14 mouse cellular contexts compared by ENCODE assay signal in the genomic region with DNA sequence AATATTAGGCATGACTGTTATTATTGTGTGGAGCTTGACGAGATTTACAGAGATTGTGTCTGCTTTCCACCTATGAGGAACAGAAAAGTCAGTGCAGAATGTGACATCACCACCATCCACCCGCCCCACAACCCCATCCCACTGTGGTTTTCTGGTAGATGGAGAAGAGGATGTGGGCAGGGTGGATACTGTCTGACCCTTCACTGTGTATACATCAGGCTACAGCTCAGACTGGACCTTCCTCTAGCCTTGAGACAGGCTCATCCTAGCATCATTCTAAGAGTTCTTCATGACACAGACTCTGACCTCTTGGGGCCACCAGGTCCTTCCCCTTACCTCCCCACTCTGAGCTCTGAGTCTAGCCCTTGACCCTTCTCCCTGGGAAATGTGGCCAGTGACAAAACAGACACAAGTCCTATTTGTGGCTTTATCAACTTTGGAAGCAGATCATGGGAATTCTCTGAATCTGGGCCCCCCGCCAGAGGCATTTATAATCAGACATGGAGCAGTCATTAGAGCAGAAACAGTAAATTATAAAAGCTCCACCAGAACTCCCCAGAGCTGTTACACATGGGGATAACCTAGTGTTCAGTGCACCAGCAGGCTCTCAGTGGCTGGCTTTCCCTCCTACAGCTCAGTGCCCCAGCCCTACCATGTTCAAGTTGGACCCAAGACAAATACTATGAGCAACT. TPM values are rescaled to one million over a fixed set of nuclear protein-coding genes. Genes with fewer than 3 reads are reported as not detected.
DNase-seq lines count a peak whose midpoint lies in the region; ATAC-seq and TF ChIP-seq lines count a peak whose summit lies in the region.
"Had no signal": no experiment of that assay in that cellular context is flagged by ENCODE, and none has a peak within 500 bp of the region (broad histone marks: within the 10 kb centered on the region; RNA-seq: fewer than 3 reads in every experiment).

No protein-coding gene starts in this region.

- TF ChIP-seq POLR2A in kidney, adult 2 months (IDR thresholded peaks at IDR 0.05; ENCODE audit: low read depth, low read length): no peak

- H3K27ac ChIP-seq in gastrocnemius, adult 2 months: no peak overlapping the region
- H3K27ac ChIP-seq in neural tube, embryonic 14.5 days (ENCODE audit: low read depth, low read length): no peak overlapping the region
- H3K27ac ChIP-seq in neural tube, embryonic 15.5 days (replicated peaks): no peak overlapping the region
- H3K27ac ChIP-seq in kidney, adult 2 months (ENCODE audit: insufficient read depth, low read depth, low read length): peak overlapping the region; percentile 48
- H3K27ac ChIP-seq: embryonic facial prominence, embryonic 13.5 days; limb, embryonic 13.5 days; neural tube, embryonic 12.5 days had no signal

- intact Hi-C loops in gastrocnemius, adult 2 months (cut with DNase I): no loop called here
- intact Hi-C loops in gastrocnemius, postnatal 36 days (cut with DNase I): no loop called here

- no peaks in the 10 kb centered on the region for H3K9me3 ChIP-seq in neural tube, embryonic 14.5 days (ENCODE audit: control insufficient read depth, low read length)
- H3K9me3 ChIP-seq in neural tube, embryonic 15.5 days (replicated peaks): no peaks in the 10 kb centered on the region
- H3K9me3 ChIP-seq: embryonic facial prominence, embryonic 13.5 days; limb, embryonic 13.5 days; neural tube, embryonic 12.5 days had no signal

- no peak overlapping the region for H3K4me3 ChIP-seq in gastrocnemius, adult 2 months
- no peak overlapping the region for H3K4me3 ChIP-seq in neural tube, embryonic 14.5 days (ENCODE audit: low read depth, low read length)
- no peak overlapping the region for H3K4me3 ChIP-seq in neural tube, embryonic 15.5 days (replicated peaks)
- H3K4me3 ChIP-seq in kidney, adult 2 months (ENCODE audit: insufficient read depth, low read depth, low read length): no peak overlapping the region
- H3K4me3 ChIP-seq: embryonic facial prominence, embryonic 13.5 days; limb, embryonic 13.5 days; neural tube, embryonic 12.5 days had no signal

- no peak overlapping the region for H3K9ac ChIP-seq in neural tube, embryonic 14.5 days (replicated peaks; ENCODE audit: low read depth, low read length)
- no peak overlapping the region for H3K9ac ChIP-seq in neural tube, embryonic 15.5 days (replicated peaks)
- H3K9ac ChIP-seq: embryonic facial prominence, embryonic 13.5 days; limb, embryonic 13.5 days; neural tube, embryonic 12.5 days had no signal

- WGBS in neural tube, embryonic 14.5 days: 63% methylated on average over 3 of the region's 3 CpGs
- 63% methylated on average over 3 of the region's 3 CpGs for WGBS in neural tube, embryonic 15.5 days
- 46% methylated on average over 3 of the region's 3 CpGs for WGBS in kidney, adult 2 months

- no peak overlapping the region for H3K4me2 ChIP-seq in neural tube, embryonic 14.5 days (ENCODE audit: low read depth, low read length)
- H3K4me2 ChIP-seq in neural tube, embryonic 15.5 days: no peak overlapping the region
- H3K4me2 ChIP-seq: embryonic facial prominence, embryonic 13.5 days; limb, embryonic 13.5 days; neural tube, embryonic 12.5 days had no signal

- no peak for TF ChIP-seq CTCF in gastrocnemius, adult 2 months (IDR thresholded peaks at IDR 0.05)
- no peak for TF ChIP-seq CTCF in kidney, adult 2 months (conservative IDR thresholded peaks at IDR 0.05; ENCODE audit: insufficient read depth, insufficient read length, low read depth, low read length)

- ATAC-seq in neural tube, embryonic 14.5 days (ENCODE audit: low read depth): peak; percentile 41
- ATAC-seq in neural tube, embryonic 15.5 days (ENCODE audit: low FRiP score): no peak; the same call in 1 of the 2 replicates
- ATAC-seq in inflammation-experienced regulatory T-cells, adult 6 months: no peak
- ATAC-seq: forebrain, embryonic 16.5 days had no signal

- H3K4me1 ChIP-seq in neural tube, embryonic 14.5 days (ENCODE audit: control insufficient read depth, insufficient read depth, low read length): no peaks in the 10 kb centered on the region
- H3K4me1 ChIP-seq in neural tube, embryonic 15.5 days: peaks cover 3% of the 10 kb centered on the region; the same call in 1 of the 2 replicates
- H3K4me1 ChIP-seq in kidney, adult 2 months (ENCODE audit: control insufficient read depth, insufficient read depth, low read length): peaks cover 33% of the 10 kb centered on the region
- H3K4me1 ChIP-seq: embryonic facial prominence, embryonic 13.5 days; limb, embryonic 13.5 days had no signal

- no peaks in the 10 kb centered on the region for H3K27me3 ChIP-seq in neural tube, embryonic 14.5 days (ENCODE audit: control insufficient read depth, insufficient read depth, low read length)
- no peaks in the 10 kb centered on the region for H3K27me3 ChIP-seq in neural tube, embryonic 15.5 days (replicated peaks)
- no peaks in the 10 kb centered on the region for H3K27me3 ChIP-seq in kidney, adult 2 months (replicated peaks; ENCODE audit: control insufficient read depth, insufficient read depth, low read length)
- H3K27me3 ChIP-seq: neural tube, embryonic 12.5 days had no signal

- H3K36me3 ChIP-seq in neural tube, embryonic 14.5 days (ENCODE audit: control insufficient read depth, insufficient read depth, low read length): no peaks in the 10 kb centered on the region
- no peaks in the 10 kb centered on the region for H3K36me3 ChIP-seq in neural tube, embryonic 15.5 days
- H3K36me3 ChIP-seq in kidney, adult 2 months (ENCODE audit: control insufficient read depth, insufficient read depth, low read length): no peaks in the 10 kb centered on the region; the same call in 1 of the 2 replicates
- H3K36me3 ChIP-seq: embryonic facial prominence, embryonic 13.5 days; limb, embryonic 13.5 days; neural tube, embryonic 12.5 days had no signal

- peak; percentile 32 for DNase-seq in gastrocnemius, adult 2 months
- DNase-seq in gastrocnemius, postnatal 36 days: no peak
- DNase-seq in kidney, adult 2 months: peak; percentile 61
- DNase-seq in lung, postnatal 36 days: peak; percentile 32
- DNase-seq in left cerebral cortex, adult 8-10 months (ENCODE audit: low spot score in 2 of 2): no peak
- DNase-seq: cerebellum, adult 9-10 months; thymus, postnatal 4 days had no signal

RNA-seq across cellular contexts. Expression of a gene that starts 48.1 kb away (rescaled TPM):
- 1 to 10 TPM in 1 of 2 experiments, under 1 TPM in 1; 0.71 to 1.3 TPM for total RNA-seq in gastrocnemius, adult 2 months (2021)
- under 1 TPM; 0.94 to 0.99 TPM for total RNA-seq in gastrocnemius, postnatal 36 days (2021)
- polyA plus RNA-seq in neural tube, embryonic 14.5 days (2014; fragmentation: Nextera tagmentation; extraction: Ambion mirVana): 0.56 and 1.1 TPM in 2 replicates
- polyA plus RNA-seq in neural tube, embryonic 15.5 days (2015; fragmentation: Nextera tagmentation; extraction: Ambion mirVana): 0.56 and 0.75 TPM in 2 replicates
- polyA plus RNA-seq in kidney, adult 2 months (2012; rRNA removed): 31.5 and 32.2 TPM in 2 replicates
- total RNA-seq in left cerebral cortex, adult 8-10 months (2022): 1 to 10 TPM; 4.7 to 5.3 (median 4.9) TPM
- polyA plus RNA-seq in inflammation-experienced regulatory T-cells, adult 6 months (2017; shearing (Covaris generic)): not detected

Comparison
In these comparisons a context has a peak if more than half of its experiments do, and no peak if none do; other contexts are left out.
1. DNase-seq: peak in gastrocnemius, adult 2 months (single experiment), kidney, adult 2 months (single experiment) and lung, postnatal 36 days (single experiment); none in gastrocnemius, postnatal 36 days (0 of 2) and left cerebral cortex, adult 8-10 months (0 of 2).
2. RNA of a gene that starts 48.1 kb away (polyA plus RNA-seq): 31.5 to 32.2 TPM in kidney, adult 2 months; 0.56 to 0.75 TPM in neural tube, embryonic 15.5 days, 0.56 to 1.1 TPM in neural tube, embryonic 14.5 days and not detected in inflammation-experienced regulatory T-cells, adult 6 months; every median in the first group is over 10 times any median in the second.